Mouse (Mus musculus): ENCODE measurements around the gene Fam53b. TPM values are rescaled to one million over a fixed set of nuclear protein-coding genes. Genes with fewer than 3 reads are reported as not detected.

Fam53b gene
- polyA plus RNA-seq, 1 experiment: 35.3 TPM

- H3K4me1 ChIP-seq (ENCODE audit: control insufficient read depth, insufficient read depth, low read length): peaks cover 25% of the 10 kb centered on the region
- no peak overlapping the region for H3K27ac ChIP-seq (ENCODE audit: insufficient read depth, low read depth, low read length)
- TF ChIP-seq CTCF (IDR thresholded peaks at IDR 0.05; ENCODE audit: low read depth, low read length) (no peak), POLR2A (IDR thresholded peaks at IDR 0.05; ENCODE audit: borderline replicate concordance, low read depth, low read length) (no peak)
- H3K4me3 ChIP-seq (ENCODE audit: insufficient read depth, low read length): no peak overlapping the region
Measured at GRCm38 (mm10) chr7:132681831-132682230, 131.9 kb downstream of the Fam53b start.

GRCm38 (mm10) chr7:132681296-132681695 is 132.4 kb downstream of the Fam53b start:
- H3K4me1 ChIP-seq (ENCODE audit: control insufficient read depth, insufficient read depth, low read length): peaks cover 22% of the 10 kb centered on the region
- H3K27ac ChIP-seq (ENCODE audit: insufficient read depth, low read depth, low read length): no peak overlapping the region
- H3K4me3 ChIP-seq (ENCODE audit: insufficient read depth, low read length): no peak overlapping the region
- TF ChIP-seq POLR2A (IDR thresholded peaks at IDR 0.05; ENCODE audit: borderline replicate concordance, low read depth, low read length): no peak
- no peak for TF ChIP-seq CTCF (IDR thresholded peaks at IDR 0.05; ENCODE audit: low read depth, low read length)

- TF ChIP-seq CTCF (IDR thresholded peaks at IDR 0.05; ENCODE audit: low read depth, low read length) (no peak), POLR2A (IDR thresholded peaks at IDR 0.05; ENCODE audit: borderline replicate concordance, low read depth, low read length) (no peak)
- Histone ChIP-seq H3K27ac (ENCODE audit: insufficient read depth, low read depth, low read length) (no peak overlapping the region), H3K4me3 (ENCODE audit: insufficient read depth, low read length) (no peak overlapping the region), H3K4me1 (ENCODE audit: control insufficient read depth, insufficient read depth, low read length) (peaks cover 14% of the 10 kb centered on the region)
Measured at GRCm38 (mm10) chr7:132679549-132679948, 134.1 kb downstream of the Fam53b start.

GRCm38 (mm10) chr7:132679117-132679516 is 134.6 kb downstream of the Fam53b start:
- no peak overlapping the region for H3K27ac ChIP-seq (ENCODE audit: insufficient read depth, low read depth, low read length)
- H3K4me1 ChIP-seq (ENCODE audit: control insufficient read depth, insufficient read depth, low read length): peaks cover 14% of the 10 kb centered on the region
- H3K4me3 ChIP-seq (ENCODE audit: insufficient read depth, low read length): no peak overlapping the region
- TF ChIP-seq CTCF (IDR thresholded peaks at IDR 0.05; ENCODE audit: low read depth, low read length) (no peak), POLR2A (IDR thresholded peaks at IDR 0.05; ENCODE audit: borderline replicate concordance, low read depth, low read length) (no peak)

GRCm38 (mm10) chr7:132675922-132676321 is 137.8 kb downstream of the Fam53b start:
- TF ChIP-seq POLR2A (IDR thresholded peaks at IDR 0.05; ENCODE audit: borderline replicate concordance, low read depth, low read length): no peak
- TF ChIP-seq CTCF (IDR thresholded peaks at IDR 0.05; ENCODE audit: low read depth, low read length): no peak
- Histone ChIP-seq H3K27ac (ENCODE audit: insufficient read depth, low read depth, low read length) (no peak overlapping the region), H3K4me1 (ENCODE audit: control insufficient read depth, insufficient read depth, low read length) (peaks cover 17% of the 10 kb centered on the region), H3K4me3 (ENCODE audit: insufficient read depth, low read length) (no peak overlapping the region)

GRCm38 (mm10) chr7:132673931-132674755 is 139.5 kb downstream of the Fam53b start:
- no peak overlapping the region for H3K27ac ChIP-seq (ENCODE audit: insufficient read depth, low read depth, low read length)
- peaks cover 18% of the 10 kb centered on the region for H3K4me1 ChIP-seq (ENCODE audit: control insufficient read depth, insufficient read depth, low read length)
- TF ChIP-seq CTCF (IDR thresholded peaks at IDR 0.05; ENCODE audit: low read depth, low read length): no peak
- no peak for TF ChIP-seq POLR2A (IDR thresholded peaks at IDR 0.05; ENCODE audit: borderline replicate concordance, low read depth, low read length)
- no peak overlapping the region for H3K4me3 ChIP-seq (ENCODE audit: insufficient read depth, low read length)

- Histone ChIP-seq H3K4me1 (ENCODE audit: control insufficient read depth, insufficient read depth, low read length) (peaks cover 20% of the 10 kb centered on the region), H3K27ac (ENCODE audit: insufficient read depth, low read depth, low read length) (peak overlapping the region; percentile 58), H3K4me3 (ENCODE audit: insufficient read depth, low read length) (no peak overlapping the region)
- TF ChIP-seq POLR2A (IDR thresholded peaks at IDR 0.05; ENCODE audit: borderline replicate concordance, low read depth, low read length) (no peak), CTCF (IDR thresholded peaks at IDR 0.05; ENCODE audit: low read depth, low read length) (no peak)
Measured at GRCm38 (mm10) chr7:132672481-132672959, 141.2 kb downstream of the Fam53b start.

GRCm38 (mm10) chr7:132670863-132671165 is 142.9 kb downstream of the Fam53b start:
- no peak overlapping the region for H3K4me3 ChIP-seq (ENCODE audit: insufficient read depth, low read length)
- H3K4me1 ChIP-seq (ENCODE audit: control insufficient read depth, insufficient read depth, low read length): peaks cover 20% of the 10 kb centered on the region
- H3K27ac ChIP-seq (ENCODE audit: insufficient read depth, low read depth, low read length): no peak overlapping the region
- TF ChIP-seq CTCF (IDR thresholded peaks at IDR 0.05; ENCODE audit: low read depth, low read length) (no peak), POLR2A (IDR thresholded peaks at IDR 0.05; ENCODE audit: borderline replicate concordance, low read depth, low read length) (no peak)

- no peak for TF ChIP-seq CTCF (IDR thresholded peaks at IDR 0.05; ENCODE audit: low read depth, low read length)
- TF ChIP-seq POLR2A (IDR thresholded peaks at IDR 0.05; ENCODE audit: borderline replicate concordance, low read depth, low read length): no peak
- Histone ChIP-seq H3K4me3 (ENCODE audit: insufficient read depth, low read length) (no peak overlapping the region), H3K4me1 (ENCODE audit: control insufficient read depth, insufficient read depth, low read length) (peaks cover 20% of the 10 kb centered on the region), H3K27ac (ENCODE audit: insufficient read depth, low read depth, low read length) (no peak overlapping the region)
Measured at GRCm38 (mm10) chr7:132669999-132670862, 143.5 kb downstream of the Fam53b start.

GRCm38 (mm10) chr7:132668604-132669003 is 145.1 kb downstream of the Fam53b start:
- TF ChIP-seq CTCF (IDR thresholded peaks at IDR 0.05; ENCODE audit: low read depth, low read length) (no peak), POLR2A (IDR thresholded peaks at IDR 0.05; ENCODE audit: borderline replicate concordance, low read depth, low read length) (no peak)
- no peak overlapping the region for H3K27ac ChIP-seq (ENCODE audit: insufficient read depth, low read depth, low read length)
- peaks cover 20% of the 10 kb centered on the region for H3K4me1 ChIP-seq (ENCODE audit: control insufficient read depth, insufficient read depth, low read length)
- no peak overlapping the region for H3K4me3 ChIP-seq (ENCODE audit: insufficient read depth, low read length)
